Mouse (Mus musculus) T-helper 17 cell (primary cell): ENCODE data around the gene Gas2.

ENCODE experiments used
- in situ Hi-C, 2 experiments: fragments of 300-600 bp; cut with MboI, MseI; formaldehyde crosslinking; loops; 1 replicate in 1 of 2; 2 replicates in 1 of 2; pipeline ENCODE4 v1.15.1; 2025; ENCODE audit warnings: high pct_unique_total_duplicates in 2 of 2

The Gas2 gene

DNA sequence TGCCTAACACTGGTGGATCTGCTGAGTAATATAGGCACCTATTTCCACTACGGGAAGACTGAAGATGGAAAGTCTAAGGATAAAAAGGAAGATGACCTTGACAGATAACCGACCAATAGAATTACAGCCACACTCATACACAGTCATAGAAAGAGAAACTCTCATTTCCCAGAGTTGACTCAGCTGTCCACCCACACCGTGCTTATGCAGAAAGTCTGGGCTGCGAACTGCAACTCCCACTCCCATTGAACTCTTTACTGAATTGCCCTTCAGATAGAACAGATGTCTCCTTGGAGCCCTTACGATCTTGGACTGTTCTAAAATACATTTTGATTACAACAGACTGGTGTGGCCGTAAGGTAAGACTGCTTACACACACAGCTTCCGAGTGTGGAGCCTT lies 102.9 kb downstream of the Gas2 start:
- in situ Hi-C loops, result no loop called here

DNA sequence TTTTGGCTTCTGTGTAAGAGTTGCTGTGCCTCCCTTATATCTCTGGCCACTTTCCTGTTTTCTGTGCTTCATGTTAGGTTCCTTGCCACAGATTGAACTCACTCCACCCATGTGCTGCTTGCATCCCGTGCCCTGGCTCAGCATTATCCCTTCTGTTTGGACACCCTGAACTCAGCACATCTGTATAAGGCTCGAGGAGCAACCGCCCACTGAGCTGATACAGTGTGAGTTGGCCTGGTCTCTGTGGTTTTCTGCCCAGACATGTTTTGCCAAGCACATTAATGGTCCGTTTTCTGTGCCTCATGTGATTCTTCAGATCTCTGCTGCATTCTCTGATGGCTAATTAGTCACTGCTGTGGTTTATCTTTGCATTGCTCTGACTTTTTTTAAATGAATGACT lies 105.8 kb downstream of the Gas2 start:
- in situ Hi-C loops, result no loop called here

DNA sequence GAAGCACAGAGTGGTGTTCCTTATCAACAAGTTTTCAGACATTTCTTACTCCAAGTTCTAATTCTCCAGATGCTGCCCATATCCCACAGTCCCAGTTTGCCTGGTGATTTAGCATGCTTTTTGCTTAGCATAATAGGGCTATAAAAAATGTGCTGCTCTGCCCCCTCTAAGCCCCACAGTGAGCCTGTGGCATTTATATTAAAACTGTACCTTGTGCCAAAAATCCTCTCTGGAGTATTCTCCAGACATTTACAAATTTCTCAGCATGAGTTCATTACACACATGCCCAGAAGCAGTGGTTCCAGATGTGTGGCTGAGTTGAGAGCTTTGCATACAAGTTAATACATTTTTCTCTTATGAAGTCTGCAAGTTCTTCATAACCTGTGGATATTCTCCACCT lies 107.6 kb downstream of the Gas2 start:
- in situ Hi-C loops, result no loop called here

DNA sequence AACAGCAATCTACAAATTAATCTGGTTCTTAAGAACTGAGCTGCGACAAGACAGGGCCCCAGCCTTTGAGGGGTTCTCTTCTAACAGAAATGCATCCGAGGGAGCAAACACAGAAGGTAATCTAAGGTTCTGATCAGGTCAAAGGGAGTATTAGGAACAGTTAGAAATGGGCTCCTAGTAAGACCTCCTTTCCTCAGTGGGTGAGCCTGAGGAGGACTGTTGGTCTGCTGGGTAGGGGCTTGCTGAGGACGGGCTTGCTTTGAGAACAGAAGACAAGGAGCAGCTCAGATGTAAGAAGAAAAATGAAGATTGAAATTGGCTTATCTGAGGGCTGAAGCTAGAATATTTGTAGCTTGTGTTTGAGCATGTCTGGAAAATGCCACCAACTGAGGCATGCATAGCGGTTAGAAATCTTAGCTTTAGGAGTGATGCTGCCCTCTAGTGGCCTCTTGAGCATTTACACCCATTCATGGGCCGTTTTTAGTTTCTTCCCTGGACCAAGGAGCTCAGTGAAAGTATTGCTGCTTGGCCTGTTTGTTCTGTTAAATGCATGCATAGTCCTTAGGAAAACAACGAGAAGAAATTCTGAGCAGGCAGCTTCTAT lies 110.5 kb downstream of the Gas2 start:
- in situ Hi-C loops, result loop anchor here in 1 of 2 experiments (5.0 kb wide), 1 partner anchor 110 kb away; the partner anchor contains the start of genes Fancf and Gas2

DNA sequence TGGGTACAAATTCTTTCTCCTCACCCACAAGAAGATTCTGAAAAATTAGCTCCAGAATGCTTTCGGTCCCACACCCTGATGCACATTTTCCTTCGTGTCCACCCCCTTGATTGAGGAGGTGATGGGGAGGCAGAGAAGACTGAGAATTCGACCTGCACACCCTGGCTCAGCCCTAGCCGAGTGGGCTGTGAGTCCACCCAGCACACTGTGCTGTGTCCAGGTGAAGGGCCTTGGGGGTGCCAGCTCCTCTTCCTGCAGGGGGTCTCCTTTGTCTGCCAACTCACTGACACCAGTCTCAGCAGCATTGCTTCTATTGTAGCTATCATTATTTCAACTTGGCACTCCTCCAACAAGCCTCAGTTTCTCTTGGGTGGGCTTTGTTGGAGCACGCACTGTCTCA lies 111.3 kb downstream of the Gas2 start:
- in situ Hi-C loops, result loop anchor here in 1 of 2 experiments (5.0 kb wide), 1 partner anchor 111 kb away; the partner anchor contains the start of genes Fancf and Gas2

DNA sequence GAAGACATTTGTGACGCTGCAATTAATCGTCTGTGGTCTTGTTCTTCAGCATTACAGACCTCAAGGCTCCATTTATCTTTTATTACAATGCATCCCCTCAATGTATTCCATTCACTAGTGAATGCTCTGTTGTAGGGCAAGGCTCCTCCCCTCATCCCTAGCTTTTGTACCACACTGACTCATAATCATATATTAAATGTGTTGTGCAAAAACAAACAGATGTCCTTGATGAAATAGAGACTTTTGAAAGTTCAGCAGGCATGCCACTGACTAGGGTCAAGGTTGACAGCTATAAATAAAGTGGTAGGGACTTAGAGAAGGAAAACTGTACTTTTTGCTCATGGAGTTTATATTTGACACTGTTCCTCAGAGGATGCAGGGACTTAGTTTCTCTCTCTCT lies 111.7 kb downstream of the Gas2 start:
- in situ Hi-C loops, result loop anchor here in 1 of 2 experiments (5.0 kb wide), 1 partner anchor 111 kb away; the partner anchor contains the start of genes Fancf and Gas2

DNA sequence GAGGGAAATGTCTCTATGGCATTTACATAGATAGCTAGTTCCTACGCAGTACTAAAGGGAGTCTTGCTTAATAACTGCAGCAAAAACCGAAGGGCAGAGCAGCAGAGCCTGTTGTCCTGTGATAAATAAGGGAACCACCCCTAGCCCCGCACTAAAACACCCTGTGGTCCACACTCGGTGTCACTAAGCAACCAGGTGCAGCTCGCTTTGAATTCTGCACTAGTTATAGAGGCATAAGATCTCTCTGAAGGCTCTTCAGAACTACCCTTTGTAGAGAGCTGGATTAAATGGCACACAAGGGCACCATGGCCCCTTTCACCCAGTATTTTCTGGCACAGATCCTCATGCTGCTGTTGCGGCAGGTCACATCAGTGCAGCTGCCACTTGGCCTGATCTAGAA lies 113.4 kb downstream of the Gas2 start:
- in situ Hi-C loops, result loop anchor here (5.0 kb wide), 3 partner anchors 253 to 358 kb away; no protein-coding TSS in a partner anchor

DNA sequence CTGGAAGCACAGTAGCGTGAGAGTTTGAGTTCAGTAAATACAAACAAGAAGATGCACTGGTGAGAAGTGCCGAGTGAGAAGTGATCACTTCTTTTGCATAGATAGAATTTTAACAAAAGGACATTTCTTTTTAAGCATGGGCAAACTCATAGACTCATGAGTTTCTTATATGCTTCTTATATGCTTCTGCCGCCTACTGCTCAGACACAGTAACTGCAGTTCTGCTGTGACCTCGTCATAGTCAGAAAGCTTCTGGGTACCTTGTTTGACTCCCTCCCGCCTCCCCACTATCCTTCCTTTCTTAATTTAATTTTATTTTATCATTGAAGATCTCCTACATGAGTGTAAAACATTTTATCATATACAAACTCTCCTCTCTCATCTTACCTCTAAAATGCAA lies 117.5 kb downstream of the Gas2 start:
- in situ Hi-C loops, result loop anchor here (5.0 kb wide), 3 partner anchors 257 to 362 kb away; no protein-coding TSS in a partner anchor

DNA sequence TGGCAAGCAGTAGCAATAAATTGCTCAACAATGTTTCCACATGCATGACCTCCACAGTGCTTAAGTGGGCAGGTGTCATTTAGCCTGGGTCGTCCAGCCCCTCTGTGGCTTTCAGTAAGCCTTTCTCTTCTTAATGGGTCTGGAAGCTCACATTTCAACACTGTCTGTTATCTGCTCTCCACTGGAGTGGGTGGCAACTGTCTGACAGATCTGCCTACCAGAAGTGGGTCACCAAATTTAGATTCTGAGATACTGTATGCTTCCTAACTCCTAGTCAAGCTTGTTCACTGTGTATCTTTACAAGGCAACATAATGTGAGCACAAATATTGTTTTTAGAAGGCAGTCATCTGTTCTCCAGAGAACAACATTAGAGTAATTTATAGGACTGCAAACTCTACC lies 120.5 kb downstream of the Gas2 start:
- in situ Hi-C loops, result no loop called here

DNA sequence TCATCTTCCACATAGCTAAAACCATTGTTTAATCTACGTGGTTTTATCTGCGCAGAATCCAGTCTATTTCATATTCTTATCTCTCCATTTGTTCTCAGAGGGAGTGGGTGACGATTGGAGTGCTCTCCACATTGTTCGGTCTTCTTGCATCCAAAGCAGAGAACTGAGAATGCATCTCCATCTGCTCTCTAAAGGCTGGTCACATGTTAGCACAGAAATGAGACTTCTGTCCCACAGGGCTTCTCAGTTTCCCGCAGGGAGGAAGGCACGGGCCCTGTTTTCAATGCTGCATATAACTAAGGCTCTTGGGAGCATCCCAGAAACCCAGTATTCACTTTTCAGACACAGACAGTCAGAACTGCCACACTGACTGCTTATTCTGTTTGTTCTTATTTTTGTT lies 123.9 kb downstream of the Gas2 start:
- in situ Hi-C loops, result no loop called here

DNA sequence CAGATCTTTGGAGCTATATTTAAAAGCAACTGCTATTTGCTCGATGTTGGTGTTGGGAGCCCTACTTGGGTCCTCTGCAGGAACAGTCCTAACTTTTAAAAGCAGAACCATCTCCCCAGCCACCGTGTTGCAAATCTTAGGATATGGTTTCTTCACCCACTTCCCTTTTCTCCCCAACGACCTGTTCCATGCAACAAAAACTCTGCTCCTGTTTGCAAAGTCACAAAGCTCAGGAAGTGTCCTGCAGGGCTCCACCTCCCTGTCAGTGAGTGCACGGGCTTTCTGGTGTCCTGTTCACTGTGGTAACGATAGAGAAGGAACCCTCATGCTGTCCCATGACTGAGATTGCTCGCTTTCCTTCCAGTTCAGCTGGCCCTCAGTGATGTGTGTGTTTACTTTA lies 125.1 kb downstream of the Gas2 start:
- in situ Hi-C loops, result no loop called here

DNA sequence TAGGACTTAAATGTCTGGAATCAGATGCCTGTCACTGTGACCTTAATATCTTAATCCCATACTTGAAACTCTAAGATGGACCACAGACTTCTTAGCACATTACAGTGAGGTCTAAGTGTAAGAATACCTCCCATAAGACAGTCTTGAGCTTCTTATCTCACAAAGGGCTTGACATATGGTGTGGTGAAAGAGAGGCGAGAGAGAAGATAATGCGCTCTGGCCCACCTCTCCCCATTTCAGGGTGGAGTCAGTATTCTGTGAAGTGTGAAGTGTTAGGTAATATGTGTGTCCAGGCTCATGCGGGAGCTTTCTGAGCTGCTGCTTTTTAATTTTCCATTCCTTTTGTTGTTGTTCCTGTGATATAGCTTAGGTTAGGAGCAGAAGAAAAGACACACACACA lies 129.2 kb downstream of the Gas2 start:
- in situ Hi-C loops, result no loop called here

DNA sequence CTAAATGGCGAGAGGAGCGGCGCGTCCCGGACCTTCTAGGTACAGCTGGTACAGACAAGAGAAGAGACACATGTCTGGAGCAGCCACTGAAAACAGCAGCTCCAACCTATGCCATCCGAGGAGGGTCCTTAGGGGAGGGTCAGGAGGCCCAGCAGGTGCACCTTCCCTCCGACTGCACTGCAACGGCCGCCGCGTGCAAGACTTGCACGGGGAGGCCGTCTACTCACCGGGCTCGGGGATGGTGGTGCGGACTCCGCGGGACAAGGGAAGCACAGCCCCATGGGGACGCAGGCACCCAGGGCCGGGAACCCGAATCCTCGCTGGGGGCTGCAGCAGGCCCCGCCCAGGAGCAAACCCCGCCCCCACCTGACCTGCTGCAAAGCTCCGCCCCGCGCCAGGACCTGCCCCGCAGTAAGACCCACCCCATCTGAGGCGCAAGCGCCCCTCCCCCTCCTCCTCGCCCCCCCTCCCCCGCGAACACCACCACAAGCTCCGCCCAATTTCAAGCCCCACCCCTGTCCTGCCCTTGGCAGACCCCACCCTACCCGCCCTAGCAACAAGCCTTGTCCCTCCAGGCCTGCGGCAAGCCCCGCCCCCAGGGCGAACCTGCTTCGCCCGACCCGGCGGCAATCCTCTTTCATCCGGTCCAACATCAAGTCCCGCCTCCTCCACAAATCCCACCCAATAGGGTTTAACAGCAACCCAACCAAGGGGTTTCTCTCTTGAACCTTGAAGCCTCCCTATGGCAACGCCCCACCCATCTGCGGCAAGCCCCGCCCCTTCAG lies 143.9 kb downstream of the Gas2 start, which contains the start of gene Svip:
TSS of gene Svip (minus strand) at position 508 of the 785 bp plus-strand sequence.
- in situ Hi-C loops, result no loop called here

DNA sequence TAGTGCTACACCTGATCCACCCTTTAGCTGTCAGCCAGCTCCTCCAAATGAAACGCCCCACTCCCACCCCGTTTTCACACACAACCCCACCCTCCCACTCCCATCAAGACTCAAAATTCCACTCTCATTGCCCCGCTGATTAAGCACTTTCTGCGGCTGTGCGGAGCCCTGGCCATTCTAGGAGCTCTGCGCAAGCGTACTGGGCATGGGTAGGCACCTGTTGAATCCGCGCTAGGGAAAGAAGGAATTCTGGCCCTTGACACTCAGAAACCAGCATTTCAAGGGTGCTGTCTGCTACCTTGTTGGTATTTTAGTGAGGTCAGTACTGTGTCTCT lies 144.4 kb downstream of the Gas2 start:
- in situ Hi-C loops, result no loop called here

DNA sequence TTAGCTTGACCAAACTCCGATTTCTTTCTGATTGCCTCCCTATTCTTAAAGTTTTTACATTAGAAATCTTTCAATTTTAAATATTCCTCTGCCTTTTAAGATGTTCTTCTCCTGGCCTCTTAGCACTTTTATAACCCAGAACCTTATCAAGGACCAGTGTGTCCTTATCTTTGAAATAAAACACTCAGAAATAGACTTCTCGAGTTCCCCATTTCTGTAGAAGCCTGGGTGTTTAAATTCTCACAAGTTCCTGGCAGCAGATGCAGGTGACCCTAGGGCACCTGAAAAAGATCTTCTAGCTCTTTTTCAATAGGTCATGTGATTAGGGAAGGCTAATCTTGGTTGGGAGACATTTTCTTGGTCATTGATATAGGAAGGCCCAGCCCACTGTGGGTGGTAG lies 145.3 kb downstream of the Gas2 start:
- in situ Hi-C loops, result no loop called here

DNA sequence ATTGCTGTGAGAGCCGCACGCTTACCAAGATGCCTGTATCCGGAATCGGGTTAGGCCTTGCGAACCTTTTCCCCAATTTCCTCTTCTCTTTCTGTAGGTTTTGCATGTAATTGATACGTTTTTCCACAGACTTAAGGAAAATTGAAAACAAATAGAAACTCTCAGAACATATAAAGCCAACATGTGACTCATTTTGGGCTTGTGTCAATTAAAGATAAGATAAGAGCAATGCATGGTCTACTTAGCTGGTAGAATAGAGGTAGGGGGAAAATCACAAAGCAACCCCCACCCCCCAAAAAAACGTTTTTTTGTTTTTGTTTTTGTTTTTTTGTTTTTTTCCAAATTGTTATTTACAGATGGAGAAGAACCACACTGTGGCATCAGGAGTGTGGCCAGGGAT lies 151.6 kb downstream of the Gas2 start:
- in situ Hi-C loops, result no loop called here

DNA sequence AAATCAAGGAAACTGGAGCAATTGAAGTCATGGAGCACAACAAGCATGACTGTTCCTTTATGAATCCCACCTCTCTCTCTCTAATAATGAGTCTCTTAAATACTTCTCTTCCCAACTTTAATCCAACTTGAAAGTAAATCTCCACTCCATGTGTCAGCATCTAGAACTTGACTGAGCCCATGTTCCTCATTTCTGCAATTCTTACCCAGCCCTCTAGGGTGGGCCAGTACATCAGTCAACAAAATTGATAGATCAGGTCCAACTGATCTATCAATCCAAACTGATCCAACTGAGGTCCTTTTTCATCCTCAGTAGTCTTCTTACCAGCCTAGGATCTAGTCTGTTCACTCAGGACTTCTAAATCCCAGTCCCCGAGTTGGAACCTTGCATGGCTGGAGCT lies 153.4 kb downstream of the Gas2 start:
- in situ Hi-C loops, result no loop called here

DNA sequence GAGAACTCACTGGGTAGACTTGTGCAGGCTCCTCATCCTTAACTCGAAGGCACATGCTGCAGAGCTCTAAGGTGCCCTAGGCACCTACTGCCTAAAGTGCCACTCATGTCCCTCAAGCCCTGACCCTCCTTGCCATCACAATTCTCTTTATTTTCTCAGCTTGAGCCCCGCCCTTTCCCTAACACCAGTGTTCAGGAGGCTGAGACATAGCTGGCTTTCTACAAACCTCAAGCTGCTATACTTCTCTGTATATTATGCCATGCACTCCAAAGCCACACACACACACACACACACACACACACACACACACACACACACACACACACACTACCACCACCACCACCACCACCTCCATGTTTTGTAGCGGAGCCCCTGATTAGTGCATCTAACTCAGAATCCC lies 153.8 kb downstream of the Gas2 start, which contains the start of gene 1700015G11Rik:
TSS of gene 1700015G11Rik (minus strand) at position 101 of the 400 bp plus-strand sequence.
- in situ Hi-C loops, result no loop called here

DNA sequence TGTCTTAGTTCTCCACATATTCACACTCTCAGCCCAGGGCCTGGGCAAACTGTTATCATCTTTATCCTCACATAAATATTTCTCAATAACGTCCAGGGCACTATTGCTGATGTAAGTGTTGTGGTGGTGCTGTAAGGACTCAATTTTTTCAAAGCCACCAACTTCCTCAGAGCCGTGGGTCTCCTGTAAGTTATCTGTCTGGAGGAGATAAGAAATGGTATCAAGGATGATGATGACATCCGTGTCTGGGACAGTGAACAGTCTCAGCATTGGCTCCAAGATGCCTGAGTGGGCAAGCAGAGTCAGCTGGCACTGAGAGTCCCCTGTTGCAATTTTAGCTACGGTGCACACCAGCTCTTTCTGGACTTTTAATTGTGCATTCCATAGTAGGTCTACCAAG lies 160.2 kb downstream of the Gas2 start:
- in situ Hi-C loops, result no loop called here

DNA sequence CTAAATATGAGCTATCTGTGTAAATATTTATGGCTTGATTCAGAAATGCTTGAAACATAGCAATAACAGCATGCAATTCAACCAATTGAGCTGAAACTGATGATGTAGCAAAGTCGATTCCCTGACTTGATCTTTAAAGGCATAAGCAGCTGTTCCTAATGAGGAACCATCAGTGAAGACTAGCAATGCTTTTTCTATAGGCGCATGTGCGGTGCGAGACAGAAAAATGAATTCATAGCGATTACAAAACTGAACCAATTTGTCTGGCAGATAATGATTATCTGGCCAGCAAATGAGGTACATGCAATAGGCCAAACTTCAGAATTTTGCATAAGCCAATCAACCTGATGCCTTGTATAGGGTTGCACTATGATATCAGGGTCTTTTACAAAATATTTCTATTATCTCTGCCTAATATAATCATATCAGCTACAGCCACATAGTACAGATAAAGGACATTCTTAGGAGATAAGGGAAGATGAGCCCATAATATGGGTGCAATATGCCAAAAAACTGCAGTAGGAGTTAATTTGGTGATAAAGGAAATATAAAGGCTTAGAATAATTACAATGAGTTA lies 162.3 kb downstream of the Gas2 start:
- in situ Hi-C loops, result no loop called here

DNA sequence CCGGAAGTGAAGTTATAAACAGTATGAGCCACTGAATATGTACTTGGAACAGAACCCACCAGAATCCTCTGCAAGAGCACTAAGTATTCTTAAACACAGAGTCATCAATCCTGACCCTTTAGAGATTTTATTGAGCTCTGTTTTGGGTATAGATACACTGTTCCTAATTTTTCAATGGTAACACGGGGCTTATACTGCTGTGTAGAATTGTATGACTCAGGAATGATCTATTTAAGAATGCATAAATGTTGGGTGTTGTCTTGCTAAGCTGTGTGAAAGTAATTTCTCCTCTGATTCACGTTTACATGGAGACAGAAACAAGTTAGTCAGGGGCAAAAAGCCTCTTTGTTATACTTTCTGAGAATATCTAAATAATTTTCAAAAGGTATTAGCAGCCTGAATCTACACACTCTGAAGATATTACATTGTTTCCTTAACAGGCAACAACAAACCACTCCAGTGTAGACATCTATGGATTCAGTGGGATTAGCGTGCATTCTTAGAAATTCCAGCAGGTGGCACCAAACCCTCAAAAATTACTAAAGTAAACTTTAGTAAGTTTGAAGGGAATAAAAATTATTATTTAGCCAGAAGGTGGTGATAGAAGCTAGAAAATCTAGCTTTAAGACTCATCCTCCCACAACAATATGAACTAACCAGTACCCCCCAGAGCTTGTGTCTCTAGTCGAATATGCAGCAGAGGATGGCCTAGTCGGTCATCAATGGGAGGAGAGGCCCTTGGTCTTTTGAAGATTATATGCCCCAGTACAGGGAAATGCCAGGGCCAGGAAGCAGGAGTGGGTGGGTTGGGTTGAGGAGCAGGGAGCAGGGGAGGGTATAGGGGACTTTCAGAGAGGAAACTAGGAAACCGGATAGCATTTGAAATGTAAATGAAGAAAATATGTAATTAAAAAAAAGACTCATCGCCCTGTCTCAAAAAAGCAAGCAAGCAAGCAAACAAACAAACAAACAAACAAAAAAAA lies 176.1 kb downstream of the Gas2 start:
- in situ Hi-C loops, result no loop called here
